Mouse (Mus musculus) kidney, adult 9 months (tissue): ENCODE measurements around the gene Fosl2.

Experiments used
- DNase-seq: peaks from one replicate; pipeline ENCODE4 v3.0.0; 2022

The Fosl2 gene

DNA sequence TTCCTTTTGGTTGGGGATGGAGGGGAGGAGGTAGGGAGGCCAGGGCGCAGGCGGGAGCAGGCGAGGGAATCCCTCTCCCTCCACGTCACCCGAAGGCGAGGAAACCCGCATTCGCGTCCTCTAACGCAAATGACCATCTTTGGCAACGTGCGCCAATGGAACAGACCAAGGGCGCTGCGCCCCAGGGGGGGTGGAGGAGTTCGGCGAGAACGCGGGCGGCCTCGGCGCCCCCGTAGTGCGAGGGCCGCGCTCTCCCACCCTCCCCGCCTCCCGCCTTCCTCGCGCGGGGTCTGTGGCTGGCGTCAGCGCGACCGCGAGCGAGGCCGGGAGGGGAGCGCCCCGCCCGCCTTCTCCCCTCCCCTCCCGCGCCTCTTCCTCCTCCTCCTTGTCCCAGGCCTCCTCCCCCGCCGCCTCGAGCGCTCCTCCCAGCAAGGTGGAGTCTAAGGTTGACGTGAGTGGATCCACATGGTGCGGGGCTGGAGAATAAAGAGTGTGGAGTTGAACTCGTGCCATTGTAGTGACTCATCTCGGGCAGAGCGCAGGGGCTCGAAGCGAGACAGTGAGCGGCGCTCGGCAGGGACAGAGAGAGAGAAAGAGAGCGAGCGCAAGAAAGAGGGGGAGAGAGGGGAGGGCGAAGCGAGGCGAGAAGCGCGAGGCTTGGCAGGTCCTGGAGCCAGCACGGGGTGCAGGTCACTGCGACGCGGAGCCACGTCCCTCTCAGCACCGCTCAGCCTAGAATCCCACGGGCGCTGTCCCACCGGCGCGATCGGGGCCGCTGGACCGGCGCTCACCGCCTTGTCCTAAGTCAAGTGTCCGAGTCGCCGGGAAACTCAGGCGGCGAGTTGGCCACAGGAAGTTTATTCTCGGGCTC lies at the start of gene Fosl2:
TSS of gene Fosl2 (plus strand) at position 466 of the 871 bp plus-strand sequence.
- DNase-seq: peak; percentile 96

DNA sequence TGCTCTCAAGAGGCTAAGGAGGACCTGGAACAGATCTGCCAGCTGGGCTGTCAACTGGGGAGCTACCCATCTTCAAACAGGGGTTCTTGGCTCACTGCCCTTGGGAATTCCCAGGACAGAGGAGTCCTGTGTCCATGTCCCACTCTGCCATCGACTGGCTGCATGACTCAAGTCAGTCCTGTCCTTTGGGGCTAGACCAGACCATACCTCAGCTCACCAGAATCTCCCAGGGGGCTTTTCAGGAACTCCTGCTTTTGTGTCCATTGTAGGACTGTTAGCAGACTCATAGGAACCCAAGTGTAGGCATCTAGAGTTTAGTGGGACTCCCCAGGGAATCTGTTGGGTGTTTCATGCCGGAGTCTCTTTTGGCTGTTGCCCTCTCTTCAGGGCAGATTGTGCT lies 49.6 kb upstream of the Fosl2 start:
- no peak for DNase-seq

DNA sequence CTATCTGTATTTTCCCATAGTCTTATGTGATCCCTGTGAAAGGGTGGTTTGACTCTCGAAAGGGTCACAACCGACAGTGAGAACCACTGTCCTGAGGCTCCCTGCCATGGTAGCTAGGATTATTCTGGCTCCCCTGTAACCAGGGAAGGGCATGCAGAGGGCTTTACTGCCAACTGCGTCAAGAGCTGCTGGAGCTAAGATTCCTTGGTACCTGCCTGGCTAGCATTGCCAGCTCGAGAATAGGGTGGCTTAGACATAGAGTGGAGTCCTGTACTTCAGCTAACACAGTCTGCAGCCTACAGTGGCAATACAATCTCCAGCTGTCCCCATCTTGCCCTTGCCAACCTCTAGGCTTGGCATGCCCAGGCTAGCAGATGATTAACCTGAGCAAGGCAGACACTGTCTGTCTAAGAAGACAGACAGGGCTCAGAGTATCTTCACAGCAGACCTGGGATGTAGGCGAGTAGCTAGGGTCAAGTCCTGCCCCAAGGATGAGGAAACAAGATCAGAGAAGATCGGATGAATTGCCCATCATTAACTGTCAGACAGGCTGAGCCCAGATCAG lies 49.0 kb upstream of the Fosl2 start:
- peak; percentile 61 for DNase-seq

DNA sequence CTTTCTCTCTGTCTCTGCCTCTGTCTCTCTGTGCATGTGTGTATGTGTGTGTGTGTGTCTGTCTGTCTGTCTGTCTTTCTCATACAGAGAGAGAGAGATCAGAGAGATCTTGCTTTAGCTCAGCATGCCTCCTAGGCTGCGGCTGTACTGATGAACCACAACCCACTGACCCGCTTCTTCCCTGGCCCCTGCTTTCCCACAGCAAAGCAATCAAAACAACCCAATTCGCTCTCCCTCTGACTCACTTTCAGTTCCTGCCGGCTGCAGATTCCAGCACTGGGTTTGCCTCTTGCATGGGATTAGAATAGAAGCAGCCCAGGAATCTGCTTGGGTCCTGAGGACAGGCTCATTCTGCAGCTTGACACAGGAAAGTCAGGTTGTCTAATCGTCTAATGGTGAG lies 46.1 kb upstream of the Fosl2 start:
- no peak for DNase-seq

DNA sequence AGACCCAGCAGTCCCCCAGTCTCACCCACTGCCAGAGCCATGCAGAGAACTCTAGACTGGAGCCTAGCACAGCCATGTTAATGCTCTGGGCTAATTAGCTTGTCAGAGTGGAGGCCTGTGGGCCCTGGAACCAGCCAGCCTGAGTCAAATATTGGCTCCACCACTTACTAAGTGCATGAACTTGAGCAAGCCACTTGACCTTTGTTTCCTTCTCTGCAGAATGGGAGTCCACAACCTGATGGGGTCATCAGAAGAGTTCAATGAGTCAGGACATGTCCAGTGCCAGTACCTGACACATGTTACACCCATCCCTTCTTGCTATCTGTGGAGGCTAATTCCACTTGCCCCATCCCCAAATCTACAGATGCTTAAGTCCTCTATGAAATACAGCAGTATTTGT lies 43.3 kb upstream of the Fosl2 start:
- DNase-seq: peak; percentile 31

DNA sequence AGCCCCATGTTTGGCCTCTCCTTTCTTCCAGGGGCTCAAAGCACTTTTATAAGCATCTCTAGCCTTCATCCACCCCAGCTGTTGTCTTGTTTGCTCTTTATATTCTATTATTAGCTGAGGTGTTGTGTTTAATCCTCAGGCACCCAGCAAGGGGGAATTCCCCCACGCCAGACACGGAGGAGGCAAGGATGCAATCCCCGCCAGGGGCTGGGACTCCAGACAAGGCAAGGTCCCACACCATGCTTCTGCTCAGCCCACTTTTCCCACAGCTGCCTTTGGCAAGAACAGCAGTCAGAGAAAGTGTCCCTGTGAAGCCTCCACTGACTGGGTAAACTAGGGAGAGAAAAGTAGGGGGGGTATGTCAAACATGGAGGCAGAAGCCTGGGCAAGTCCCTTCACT lies 36.9 kb upstream of the Fosl2 start:
- no peak for DNase-seq

DNA sequence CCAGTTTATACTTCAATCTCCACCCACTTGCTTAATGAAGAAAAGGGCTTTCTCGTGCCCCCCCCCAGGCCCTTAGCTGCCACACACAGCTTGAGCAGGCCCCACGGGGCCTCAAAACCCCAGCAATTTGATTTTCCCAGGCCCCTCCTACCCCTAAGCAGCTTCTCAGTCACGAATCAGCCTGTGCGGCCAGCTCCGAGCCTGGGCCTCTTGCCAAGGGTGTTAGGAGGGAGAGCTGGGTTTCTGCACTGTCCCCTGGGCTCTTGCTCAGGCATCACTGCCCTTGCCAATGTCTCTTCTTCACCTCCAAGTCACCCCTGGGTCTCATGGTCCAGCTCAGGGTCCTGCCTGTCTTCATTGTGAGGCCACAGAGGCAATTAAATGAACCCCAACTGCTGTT lies 33.1 kb upstream of the Fosl2 start:
- DNase-seq: no peak

DNA sequence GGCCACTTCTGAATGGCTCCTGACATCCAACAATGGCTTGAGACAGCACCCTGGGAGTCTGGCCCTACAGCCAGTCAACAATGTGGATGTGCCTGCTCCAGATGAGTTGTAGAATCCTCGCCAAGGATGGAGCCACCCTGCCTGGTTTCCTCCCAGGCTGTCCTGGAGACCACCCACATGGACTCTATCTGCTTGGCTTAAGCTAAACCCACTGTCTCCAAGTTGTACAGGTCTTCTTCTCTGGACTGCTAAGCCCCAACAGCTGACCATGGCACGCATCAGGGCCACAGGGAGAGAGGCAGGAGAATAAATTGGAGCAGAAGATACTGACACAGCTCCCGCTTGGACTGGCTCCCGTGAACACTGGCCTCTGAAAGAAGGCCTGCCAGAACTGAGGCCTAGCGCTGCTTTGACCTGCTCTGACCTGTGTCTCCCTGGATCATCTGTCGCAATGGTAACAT lies 32.6 kb upstream of the Fosl2 start:
- DNase-seq: no peak

DNA sequence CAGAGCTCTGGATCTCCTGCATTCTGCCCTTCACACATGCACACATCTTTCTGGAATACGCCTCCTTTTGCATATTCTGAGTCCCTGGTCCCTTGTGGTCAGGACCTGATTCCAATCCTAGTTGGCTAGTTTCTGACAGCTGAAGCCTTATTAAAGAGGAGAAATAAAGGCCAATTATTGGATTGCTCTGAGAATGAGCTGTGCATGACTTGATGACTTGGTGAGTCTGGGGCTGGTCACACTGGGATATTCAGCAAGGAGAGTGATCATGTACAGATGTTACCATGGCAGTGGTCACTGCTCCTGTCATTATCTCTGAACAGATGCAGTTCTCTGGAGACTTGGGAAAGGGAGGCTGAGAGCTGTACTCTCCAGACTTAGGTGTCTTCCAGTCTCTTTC lies 32.1 kb upstream of the Fosl2 start:
- DNase-seq: no peak

DNA sequence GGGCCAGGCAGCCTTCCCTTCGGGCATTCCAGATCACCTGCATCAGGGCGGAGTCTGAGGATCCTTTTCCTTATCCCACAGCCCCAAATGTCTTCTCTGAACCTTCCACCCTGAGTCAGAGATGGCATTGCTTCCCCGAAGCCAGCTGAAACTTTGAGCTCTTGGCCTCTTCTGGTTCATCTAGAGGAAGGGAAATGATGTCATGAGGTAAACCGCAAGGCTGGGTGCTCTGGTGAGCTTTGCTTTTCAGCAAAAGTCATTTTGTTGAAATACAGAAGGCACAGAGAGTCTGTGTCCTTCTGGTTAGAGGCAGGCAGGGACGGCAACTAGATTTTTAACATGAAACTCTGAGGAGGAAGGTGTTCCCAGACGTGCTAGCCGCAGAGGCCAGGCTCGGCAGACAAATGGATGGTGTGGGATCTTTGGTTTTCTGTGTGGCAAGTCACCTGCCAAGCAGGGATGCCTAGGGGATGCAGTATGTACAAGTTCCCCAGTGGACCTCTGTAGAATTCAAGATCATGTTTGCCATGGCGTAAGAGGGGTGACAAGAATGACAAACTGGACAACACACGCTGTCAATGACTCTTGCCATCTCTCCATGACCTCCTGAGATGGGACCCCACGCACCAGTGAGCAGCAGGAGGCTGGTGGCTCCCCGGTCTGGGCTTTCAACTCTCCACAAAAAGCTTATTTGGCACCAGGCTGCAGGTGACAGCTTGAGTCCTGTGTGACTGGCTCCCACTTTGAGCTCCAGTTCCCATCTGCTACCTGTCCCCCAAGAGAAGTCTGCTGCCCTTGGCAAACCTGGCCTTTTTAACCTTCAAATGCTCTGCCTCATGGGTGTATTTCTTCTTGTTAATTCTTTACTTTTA lies 31.2 kb upstream of the Fosl2 start:
- DNase-seq: no peak

DNA sequence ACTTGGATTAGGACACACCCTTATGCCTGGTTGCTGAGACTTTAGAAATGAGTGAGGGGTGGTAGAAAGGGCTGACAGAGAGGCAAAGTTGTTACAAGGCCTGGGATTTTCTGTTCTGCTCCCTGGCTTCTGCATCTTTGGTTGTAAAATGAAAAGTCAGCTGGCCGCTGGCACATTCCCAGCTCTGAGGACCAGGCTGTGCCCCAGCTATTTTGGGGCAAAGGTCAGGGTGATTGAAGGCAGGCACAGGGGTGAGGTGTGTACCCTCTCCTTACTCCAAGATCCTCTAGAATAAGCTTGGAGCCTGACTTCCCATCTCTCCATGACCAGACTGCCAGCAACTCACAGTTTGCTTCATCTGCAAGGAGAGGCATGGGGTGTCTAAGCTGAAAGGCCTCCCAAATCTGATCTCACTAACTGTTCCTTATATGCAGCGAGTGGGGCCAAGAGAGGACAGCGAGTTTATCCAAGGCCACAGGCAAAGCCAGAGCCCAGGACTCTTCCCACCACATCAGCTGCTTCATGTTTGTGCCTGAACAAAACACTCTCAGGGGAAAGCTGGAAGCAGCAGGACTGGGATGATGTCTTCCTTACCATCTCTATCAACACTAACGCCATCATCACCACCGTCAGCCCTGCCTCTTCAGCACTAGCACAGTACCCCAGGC lies 29.0 kb upstream of the Fosl2 start:
- no peak for DNase-seq

DNA sequence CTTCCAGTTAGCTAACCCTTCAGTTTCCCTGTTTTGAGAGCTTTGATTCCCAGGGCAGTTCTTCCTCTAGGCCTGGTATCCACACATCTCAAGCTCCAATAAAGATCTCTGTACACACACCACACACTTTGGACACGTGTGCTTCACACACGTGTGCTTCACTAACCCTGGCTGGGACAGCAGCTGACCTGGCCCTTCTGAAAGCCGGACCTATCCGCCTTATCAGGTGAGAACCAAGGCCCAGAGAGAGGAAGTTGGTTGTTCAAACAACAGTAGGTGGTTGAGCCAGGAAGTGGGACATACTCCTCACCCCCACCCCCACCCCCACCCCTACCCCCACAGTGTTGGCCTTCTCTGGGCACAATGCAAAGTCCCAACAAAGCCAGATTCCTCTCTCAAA lies 24.9 kb upstream of the Fosl2 start:
- no peak for DNase-seq

DNA sequence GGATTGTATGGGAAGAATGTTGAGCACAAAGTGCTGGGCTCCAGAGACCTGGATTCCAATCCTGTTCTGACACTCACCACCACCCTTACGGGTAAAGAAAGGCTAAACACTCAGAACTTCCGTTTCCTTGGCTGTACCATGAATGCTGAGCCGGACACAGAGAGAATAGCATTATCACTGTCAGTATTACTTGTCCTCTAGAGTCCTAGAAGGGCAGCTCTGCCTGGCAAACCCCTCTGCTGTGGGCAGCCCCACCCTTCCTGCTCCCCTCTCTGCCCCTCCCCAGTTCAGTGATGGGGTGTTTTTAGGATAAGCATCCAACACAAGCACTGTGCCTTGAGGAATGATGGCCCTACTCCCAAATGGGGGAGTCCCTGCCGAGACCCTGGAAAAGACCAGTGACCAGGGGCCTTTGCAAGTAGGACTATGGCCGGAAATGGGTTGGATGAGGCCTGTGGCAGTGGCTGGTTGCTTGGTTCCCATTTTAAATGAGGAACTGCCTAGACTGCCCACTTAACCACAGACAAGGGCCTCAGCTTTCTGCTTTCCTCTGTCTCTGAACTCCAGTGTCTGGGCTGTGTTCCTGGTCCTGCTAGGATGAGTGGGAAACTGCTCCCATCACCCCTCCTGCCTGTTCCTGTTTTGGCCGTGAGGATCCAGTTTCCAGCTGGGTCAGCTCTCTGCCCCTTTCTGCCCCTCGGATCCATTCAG lies 23.2 kb upstream of the Fosl2 start:
- DNase-seq: no peak

DNA sequence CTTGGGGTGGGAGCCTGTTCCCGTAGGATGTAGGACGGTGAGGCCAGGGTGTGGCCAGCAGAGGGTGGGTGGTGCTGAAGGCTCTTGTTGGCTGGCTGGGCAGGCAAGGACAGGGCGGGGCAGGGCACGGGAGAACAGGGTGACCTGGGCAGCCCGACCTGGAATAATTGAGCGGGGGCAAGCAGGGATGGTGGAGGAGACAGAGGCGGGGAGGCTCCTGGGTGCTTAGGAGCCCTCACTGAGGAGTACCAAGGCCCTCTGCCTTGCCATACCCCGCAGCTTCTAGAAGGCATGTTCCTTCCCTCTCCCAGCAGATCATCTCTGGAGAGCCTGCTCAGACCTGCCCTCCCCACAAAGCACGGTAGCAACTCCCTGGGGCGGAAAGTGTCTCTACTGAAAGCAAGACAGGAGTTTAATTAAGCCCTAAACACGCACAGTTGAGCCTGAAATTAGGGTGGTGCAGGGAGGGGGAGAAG lies 14.7 kb upstream of the Fosl2 start:
- no peak for DNase-seq

DNA sequence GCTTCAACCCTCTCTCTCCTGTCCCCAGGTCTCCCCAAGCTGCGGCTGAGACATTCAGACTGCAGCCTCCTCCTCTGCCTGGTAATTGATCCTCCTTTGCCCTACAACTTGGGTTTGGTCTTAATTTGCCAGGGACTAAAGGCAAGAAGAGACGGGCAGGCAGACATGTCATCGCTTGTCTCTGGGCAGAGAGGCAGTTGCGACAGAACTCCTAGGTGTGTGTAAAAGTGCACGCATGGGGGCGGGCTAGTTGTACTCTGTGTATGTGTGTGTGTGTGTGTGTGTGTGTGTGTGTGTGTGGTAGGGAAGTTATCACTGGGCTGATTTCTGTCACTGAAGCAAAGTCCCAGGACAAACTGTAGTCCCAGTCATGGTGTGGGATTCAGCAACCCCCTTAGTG lies 13.7 kb upstream of the Fosl2 start:
- DNase-seq: no peak

DNA sequence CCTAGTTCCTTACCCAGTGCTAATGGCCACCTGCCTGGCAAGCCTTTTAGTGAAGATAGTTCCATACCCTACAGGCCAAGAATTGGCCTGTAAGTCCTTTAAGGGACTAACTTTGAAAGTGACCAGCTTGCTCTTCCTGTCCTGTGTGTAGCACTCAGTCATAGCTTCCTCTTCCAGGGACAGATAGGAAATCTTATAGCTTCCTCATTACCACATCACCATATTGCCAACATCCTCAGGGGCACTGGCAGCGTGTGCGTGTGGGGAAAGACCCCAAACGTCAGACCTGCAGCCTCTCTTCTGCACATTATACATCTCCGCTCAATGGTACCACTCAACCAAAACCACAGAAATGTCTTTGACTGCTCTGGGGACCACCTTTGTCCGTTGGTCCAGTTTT lies 13.2 kb upstream of the Fosl2 start:
- DNase-seq: no peak

DNA sequence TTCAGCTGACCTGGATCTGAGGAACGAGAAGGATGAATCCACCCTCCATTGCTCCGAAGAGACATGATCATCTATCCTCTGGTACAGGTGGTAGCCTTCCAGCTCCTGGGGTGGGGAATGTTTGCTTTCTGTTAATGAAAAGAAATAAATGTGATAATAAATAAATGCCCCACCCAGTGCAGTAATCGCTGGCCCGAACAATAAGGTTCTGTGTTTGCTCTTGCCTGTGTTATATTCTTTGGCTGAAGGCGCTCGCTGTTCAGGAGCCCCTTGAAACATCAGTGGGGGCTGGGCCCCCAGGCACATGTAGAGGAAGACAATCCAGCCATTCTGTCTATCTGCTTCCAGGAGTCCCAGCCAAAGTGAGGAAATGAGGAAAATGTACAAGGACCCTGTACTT lies 10.6 kb upstream of the Fosl2 start:
- DNase-seq: no peak

DNA sequence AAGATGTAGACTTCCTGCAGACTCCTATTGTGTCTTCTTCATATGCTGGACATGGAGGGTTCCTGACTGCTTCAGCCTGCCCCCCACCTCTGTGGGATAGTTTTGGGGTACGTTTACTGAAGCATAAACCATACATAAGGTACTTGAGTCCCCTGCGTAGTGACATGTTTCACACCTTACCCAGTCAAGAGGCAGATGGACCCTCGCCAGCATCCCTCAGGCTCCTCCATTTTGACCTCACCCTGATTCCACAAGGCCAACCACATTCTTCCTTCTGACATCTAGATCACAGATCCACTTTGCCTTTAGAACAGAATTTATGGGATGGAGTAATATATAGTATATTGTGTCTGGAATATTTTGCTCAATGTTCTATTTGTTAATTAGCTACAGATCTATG lies 8.4 kb upstream of the Fosl2 start:
- no peak for DNase-seq

DNA sequence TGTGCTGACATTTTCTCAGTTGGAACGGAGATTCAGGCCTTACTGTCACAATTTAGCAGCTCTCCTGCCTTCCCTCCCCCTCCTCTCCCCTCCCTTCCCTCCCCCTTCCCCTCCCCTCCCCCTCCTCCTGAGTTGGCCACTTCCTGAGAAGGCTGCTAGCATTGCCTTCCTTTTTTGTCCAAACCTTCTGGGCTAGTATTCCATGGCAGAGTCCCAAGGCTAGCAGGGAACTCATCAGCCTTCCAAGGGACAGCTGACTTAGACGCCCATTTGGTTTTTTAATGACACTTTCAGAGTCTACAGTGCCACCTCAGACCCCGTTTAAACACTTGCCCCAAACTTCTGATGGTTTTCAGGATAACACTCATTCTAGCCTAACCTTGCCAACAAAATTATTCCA lies 7.7 kb upstream of the Fosl2 start:
- no peak for DNase-seq

DNA sequence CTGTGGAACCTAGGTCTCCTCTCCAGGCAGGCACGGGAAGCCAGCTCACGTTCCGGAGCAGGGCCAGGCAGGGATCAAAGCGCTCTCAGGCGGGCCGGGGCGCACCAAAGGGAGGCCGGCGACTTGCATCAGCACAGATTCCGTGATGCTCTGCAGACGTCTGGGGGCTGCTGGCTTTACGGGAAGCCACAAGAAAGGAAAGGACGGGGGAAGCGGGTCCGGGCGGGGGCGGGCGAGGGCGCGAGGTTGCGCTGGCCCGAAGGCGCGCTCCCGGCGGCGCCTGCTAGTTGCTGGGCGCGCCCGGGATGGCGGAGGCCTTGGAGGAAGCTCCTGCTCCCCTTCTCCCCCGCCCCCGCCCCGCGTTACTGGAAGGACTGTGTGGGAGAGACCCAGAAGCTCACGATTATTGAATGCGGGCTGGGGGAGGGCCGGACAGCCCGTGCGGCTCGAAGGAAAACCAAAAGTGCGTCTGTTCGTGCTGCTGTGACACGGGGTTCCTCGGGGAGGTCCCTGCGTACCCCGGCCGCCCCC lies 2.6 kb upstream of the Fosl2 start:
- peak; percentile 32 for DNase-seq

DNA sequence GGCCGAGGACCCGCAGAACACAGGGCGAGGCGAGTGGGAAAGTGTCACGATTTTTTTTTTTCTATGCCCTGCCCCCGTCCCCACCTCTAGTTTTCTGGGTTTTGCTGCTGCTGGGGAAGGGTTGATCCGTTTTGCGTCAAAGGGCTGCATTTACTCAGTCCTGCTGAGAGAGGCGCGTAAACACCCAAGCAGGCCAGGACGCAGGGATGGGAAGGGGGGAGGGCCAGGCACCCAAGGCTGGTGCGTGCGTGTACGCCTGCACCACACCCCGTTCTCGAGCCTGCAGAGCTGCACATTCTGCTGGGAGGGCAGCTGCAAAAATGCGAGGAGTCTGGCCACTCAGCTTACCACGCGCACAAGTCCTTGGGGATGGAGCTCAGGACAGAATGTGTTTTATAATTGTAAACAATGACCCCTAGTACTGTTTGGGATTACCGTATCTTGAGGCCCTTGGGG lies 2.0 kb upstream of the Fosl2 start:
- DNase-seq: peak; percentile 61
